Mouse (Mus musculus) 3134 (cell line): ENCODE data around the gene Lrtm2.
"Not testable (repeated sequence)": the region's sequence is repeated elsewhere in the genome, so short reads cannot be mapped to it uniquely, and the experiment has no call there.

Experiments used
- DNase-seq: peaks from one replicate; pipeline ENCODE4 v3.0.0-alpha.2; 2011; ENCODE audit warnings: low spot score; ENCODE audit not compliant: insufficient read length; ENCODE audit errors: extremely low read depth

Lrtm2 gene

DNA sequence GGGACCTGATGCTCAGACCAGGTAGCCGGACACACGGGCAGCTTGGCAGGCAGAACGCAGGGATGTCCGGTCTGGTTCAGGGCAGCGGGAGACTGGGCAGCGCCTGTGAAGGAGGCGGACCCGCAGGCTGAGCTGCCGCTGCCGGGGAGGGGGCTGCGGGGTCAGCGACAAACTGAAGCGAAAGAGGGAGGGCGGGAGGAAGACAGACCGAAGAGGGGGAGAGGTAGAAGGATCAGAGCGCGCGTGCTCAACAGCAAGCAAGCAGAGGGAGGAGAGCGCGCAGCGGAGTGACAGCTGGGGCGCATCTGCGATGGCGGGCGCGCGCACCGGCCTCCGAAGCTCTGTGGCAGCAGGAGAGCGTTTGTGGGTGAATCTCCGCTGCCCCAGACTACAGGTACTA is at the start of gene Lrtm2:
TSS of gene Lrtm2 (minus strand) at position 261 of the 400 bp plus-strand sequence.
- no peak for DNase-seq

- DNase-seq, result no peak
These were observed 48.1 kb upstream of the Lrtm2 start for GRCm38 (mm10) chr6:119378631-119379030.

GRCm38 (mm10) chr6:119377613-119378012 is 47.0 kb upstream of the Lrtm2 start:
- DNase-seq, result no peak

- no peak for DNase-seq
These were observed 44.5 kb upstream of the Lrtm2 start for GRCm38 (mm10) chr6:119375035-119375434.

DNA sequence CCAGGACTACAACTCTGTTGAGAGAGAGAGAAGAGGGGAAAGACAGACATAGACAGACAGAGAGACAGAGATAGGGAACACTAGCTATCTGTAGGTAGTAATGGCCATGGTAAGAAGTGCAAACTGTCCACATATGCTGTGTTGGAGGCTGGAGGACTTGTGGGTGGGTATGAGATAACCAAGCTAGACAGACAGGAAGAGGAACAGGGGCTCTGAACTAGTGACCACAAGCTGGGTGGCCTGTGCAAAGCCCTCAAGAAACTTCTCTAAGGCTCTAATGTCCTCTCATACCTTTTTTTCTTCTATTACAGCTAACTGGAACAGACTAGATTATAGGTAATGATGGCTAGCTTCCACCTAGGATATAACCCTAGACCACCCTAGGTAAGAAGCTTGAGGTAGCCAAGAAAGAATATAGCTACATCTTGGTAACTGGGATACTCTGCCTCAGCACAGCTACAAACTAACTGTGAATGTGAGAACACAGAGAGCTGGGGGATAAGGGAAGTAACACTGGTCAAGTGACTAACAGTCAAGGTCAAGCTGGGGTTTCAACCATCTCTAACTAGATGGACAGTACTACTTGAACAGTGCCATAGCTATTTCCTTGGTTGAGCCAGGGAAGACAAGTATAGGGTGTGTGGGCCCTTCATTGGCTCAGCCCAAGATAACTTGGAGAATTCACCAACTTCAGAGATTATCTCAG is 42.6 kb upstream of the Lrtm2 start:
- no peak for DNase-seq

DNA sequence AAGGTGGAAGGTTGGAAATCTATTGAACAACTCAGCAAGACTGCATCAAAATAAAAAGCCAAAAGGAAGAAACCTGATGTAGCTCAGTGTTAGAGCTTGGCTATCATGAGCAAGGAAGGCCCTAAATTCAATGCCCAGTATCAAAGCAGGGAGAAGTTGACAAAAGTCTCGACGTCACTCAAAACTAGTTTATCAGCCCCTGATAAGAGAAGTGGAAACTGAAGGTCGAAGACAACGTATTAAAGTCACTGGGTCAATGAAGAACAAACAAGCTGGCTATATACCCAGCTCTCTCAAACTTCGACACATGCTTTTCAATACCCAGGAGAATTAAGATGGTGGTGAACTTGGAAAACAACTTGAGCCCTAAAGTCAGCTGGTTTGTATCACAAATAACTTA is 41.7 kb upstream of the Lrtm2 start:
- DNase-seq, result no peak

GRCm38 (mm10) chr6:119371624-119372023 is 41.1 kb upstream of the Lrtm2 start:
- no peak for DNase-seq

DNA sequence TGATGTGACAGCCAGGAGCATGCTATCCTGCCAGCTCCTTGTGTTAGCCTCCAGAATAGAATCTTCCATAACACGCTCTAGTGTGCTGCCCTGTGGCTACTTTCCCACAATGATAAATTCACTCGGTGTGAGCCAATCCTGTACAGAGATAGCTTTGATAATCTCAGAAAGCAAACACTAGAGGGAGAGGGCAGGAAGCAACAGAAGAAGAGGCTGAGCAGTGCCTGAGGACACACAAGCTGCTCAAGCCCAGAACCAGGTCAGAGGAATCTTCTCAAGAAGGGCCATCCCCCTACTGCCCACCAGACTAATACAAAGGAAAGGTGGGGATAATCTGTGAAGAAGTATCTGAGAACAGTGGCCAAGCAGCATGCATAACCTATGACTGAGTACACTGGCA is 36.8 kb upstream of the Lrtm2 start:
- DNase-seq, result no peak

GRCm38 (mm10) chr6:119366800-119367199 is 36.2 kb upstream of the Lrtm2 start:
- DNase-seq, result not testable (repeated sequence)

- DNase-seq, result no peak
These were observed 33.0 kb upstream of the Lrtm2 start for GRCm38 (mm10) chr6:119363593-119363992.

- DNase-seq, result no peak
These were observed 30.5 kb upstream of the Lrtm2 start for GRCm38 (mm10) chr6:119360925-119361702.

GRCm38 (mm10) chr6:119360250-119360649 is 29.7 kb upstream of the Lrtm2 start:
- not testable (repeated sequence) for DNase-seq

DNA sequence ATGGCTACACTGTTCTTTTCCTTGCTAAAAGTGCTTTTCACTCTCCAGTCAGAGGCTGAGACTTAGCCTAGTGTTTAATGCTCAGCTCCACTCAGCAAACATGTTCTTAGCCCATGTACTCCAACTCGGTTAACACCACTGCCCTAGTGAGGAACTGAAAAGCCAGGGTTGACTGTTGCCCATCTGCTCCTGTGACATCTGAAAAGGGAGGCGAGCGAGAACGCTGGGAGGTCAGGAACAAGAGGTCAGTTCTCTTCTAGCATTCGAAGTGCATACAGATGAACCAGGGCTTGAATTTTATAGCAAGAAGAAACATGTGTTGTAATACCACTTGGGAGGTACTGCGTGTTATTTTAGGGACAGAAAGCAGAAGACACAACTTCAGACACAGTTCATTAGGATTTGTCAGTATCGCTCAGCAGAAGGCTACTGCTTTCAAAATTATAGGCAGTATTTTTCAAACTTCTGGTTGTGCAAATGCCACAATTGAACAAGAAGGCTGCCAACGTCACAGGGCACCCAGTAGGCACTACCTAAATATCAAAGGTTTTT is 27.5 kb upstream of the Lrtm2 start:
- DNase-seq, result no peak

- DNase-seq, result no peak
These were observed 21.9 kb upstream of the Lrtm2 start for GRCm38 (mm10) chr6:119352501-119352900.

- DNase-seq, result no peak
These were observed 21.1 kb upstream of the Lrtm2 start for GRCm38 (mm10) chr6:119351656-119352055.

DNA sequence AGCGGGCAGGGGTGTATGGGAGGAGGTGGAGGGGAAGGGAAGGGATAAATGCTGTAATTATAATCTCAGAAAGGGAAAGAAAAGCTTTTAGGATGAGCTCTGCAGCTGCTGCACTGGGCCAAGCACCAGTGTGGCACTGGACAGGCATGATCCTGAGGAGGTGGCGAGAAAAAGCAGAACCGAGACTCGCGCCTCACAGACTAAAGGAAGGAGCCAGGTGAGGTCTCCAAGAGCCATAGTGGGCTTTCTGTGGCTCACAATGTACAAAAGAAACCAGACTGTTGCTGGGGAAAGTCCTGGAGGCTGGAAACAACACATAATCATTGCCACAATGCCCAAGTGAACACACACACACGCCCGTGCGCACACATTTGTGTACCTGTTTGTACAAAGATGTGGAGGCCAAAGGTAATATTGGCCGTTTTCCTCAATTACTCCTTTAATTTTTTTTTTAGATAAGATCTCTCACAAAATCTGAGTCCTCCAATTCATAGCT is 20.2 kb upstream of the Lrtm2 start:
- no peak for DNase-seq

DNA sequence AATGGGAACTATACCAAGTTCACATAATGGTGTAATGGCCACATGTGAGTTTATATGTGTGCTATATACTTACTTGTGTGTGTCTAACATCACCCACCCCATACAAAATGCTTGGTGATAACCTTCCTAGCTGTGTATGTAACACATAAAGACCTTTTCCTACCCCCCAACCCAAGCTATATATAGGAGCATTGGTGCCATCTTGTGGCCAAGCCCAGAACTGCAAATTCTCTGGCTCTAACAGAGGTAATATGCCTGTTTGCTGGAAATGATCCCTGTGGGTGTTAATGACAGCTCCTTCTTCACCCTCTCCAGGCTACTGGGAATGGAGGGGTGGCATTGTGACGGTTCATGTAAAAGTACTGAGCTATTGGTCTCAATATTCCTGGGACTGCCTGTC is 17.7 kb upstream of the Lrtm2 start:
- DNase-seq, result no peak

GRCm38 (mm10) chr6:119347813-119348212 is 17.2 kb upstream of the Lrtm2 start:
- DNase-seq, result no peak

GRCm38 (mm10) chr6:119346257-119346656 is 15.7 kb upstream of the Lrtm2 start:
- no peak for DNase-seq

- DNase-seq, result no peak
These were observed 10.8 kb upstream of the Lrtm2 start for GRCm38 (mm10) chr6:119341409-119341808.

DNA sequence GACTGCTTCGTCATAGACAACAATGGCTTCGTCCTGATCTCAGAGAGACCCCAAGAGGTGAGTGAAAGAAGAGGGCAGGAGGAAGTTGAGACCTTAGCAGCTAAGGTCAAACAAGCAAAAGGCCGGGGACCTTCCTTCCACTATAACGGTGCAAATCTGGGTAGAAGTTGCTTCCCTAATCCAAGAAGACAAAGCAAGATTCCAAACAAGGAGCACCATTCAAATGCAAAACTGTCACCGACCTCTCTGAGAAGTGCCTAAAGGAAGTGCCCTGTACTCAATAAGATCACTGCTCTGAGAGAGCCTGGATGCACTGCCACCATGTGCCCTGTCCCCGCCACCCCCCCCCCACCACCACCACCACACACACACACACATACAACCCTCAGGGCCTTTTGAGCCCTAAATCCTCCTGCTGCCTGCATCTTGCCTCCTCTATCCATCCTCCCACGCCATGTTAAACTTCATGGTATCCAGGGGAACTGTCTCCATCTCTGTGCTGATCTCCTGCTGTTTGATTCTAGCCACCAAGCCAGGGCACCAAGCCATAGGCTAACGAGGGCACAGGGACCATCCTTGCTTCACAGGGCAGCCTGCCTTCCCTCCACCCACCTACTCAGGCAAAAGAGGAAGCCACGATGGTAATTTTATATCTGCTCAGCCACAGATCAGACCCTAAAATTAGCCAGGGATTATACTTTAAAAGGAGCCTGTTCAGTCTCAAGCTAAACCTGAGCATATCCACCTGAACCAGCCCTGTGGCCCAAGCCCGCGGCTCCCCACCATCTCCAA is 7.8 kb upstream of the Lrtm2 start:
- no peak for DNase-seq
